Comparison of ENCODE assay signal across 30 mouse cellular contexts in genomic region chr6:26332226-26332625, GRCm38 (mm10).
"Had no signal": no experiment of that assay in that cellular context is flagged by ENCODE, and none has a peak within 500 bp of the region (broad histone marks: within the 10 kb centered on the region; RNA-seq: fewer than 3 reads in every experiment).

No protein-coding gene starts in this region.

- H3K9ac ChIP-seq: heart, embryonic 12.5 days; heart, embryonic 13.5 days; heart, embryonic 15.5 days; hindbrain, embryonic 12.5 days; hindbrain, embryonic 13.5 days; hindbrain, embryonic 14.5 days; hindbrain, embryonic 15.5 days; intestine, embryonic 15.5 days; kidney, embryonic 15.5 days had no signal

- H3K27ac ChIP-seq: heart, embryonic 10.5 days; heart, embryonic 13.5 days; heart, embryonic 15.5 days; hindbrain, embryonic 10.5 days; hindbrain, embryonic 12.5 days; hindbrain, embryonic 13.5 days; hindbrain, embryonic 14.5 days; hindbrain, embryonic 15.5 days; hindbrain, postnatal 0 days; intestine, embryonic 15.5 days; kidney, embryonic 15.5 days; kidney, postnatal 0 days; layer of hippocampus, adult 2 months; left cerebral cortex, adult 2 months had no signal

- H3K27me3 ChIP-seq: heart, embryonic 12.5 days; heart, embryonic 13.5 days; heart, embryonic 15.5 days; hindbrain, embryonic 12.5 days; hindbrain, embryonic 13.5 days; hindbrain, embryonic 15.5 days; intestine, embryonic 15.5 days; kidney, embryonic 15.5 days had no signal

- H3K36me3 ChIP-seq: heart, embryonic 10.5 days; heart, embryonic 12.5 days; heart, embryonic 13.5 days; heart, embryonic 15.5 days; hindbrain, embryonic 10.5 days; hindbrain, embryonic 12.5 days; hindbrain, embryonic 13.5 days; hindbrain, embryonic 15.5 days; intestine, embryonic 15.5 days; kidney, embryonic 15.5 days had no signal

- DNase-seq: heart, postnatal 10 days; heart, postnatal 14 days; heart, postnatal 36 days; kidney, adult 11 months; kidney, adult 18-20 months; kidney, adult 2 months; kidney, adult 8-10 months; kidney, adult 9 months; kidney, postnatal 10 days; kidney, postnatal 14 days; kidney, postnatal 25 days; kidney, postnatal 36 days; kidney, postnatal 4 days; layer of hippocampus, adult 9-11 months; layer of hippocampus, postnatal 36 days had no signal

- H3K9me3 ChIP-seq: heart, embryonic 10.5 days; heart, embryonic 12.5 days; heart, embryonic 13.5 days; heart, embryonic 15.5 days; hindbrain, embryonic 10.5 days; hindbrain, embryonic 12.5 days; hindbrain, embryonic 13.5 days; hindbrain, embryonic 15.5 days; intestine, embryonic 15.5 days; kidney, embryonic 15.5 days had no signal

- H3K4me3 ChIP-seq: heart, embryonic 10.5 days; heart, embryonic 12.5 days; heart, embryonic 13.5 days; heart, embryonic 15.5 days; hindbrain, embryonic 10.5 days; hindbrain, embryonic 12.5 days; hindbrain, embryonic 13.5 days; hindbrain, embryonic 15.5 days; intestine, embryonic 15.5 days; kidney, embryonic 15.5 days; layer of hippocampus, adult 2 months; left cerebral cortex, adult 2 months had no signal

- H3K4me1 ChIP-seq: heart, embryonic 10.5 days; heart, embryonic 12.5 days; heart, embryonic 13.5 days; heart, embryonic 15.5 days; hindbrain, embryonic 10.5 days; hindbrain, embryonic 12.5 days; hindbrain, embryonic 13.5 days; hindbrain, embryonic 15.5 days; intestine, embryonic 15.5 days; kidney, embryonic 15.5 days had no signal
